Mouse (Mus musculus): Measurements from ENCODE around the gene Noc4l.

Noc4l gene

GRCm38 (mm10) chr5:110609425-110609824 lies 43.8 kb downstream of the Noc4l start:
- DNase-seq (ENCODE audit: low spot score), result no peak

GRCm38 (mm10) chr5:110608941-110609340 lies 44.3 kb downstream of the Noc4l start:
- DNase-seq (ENCODE audit: low spot score), result no peak

- no peak for DNase-seq (ENCODE audit: low spot score)
Observed at GRCm38 (mm10) chr5:110608336-110608735, 44.9 kb downstream of the Noc4l start.

GRCm38 (mm10) chr5:110607767-110608166 lies 45.5 kb downstream of the Noc4l start:
- no peak for DNase-seq (ENCODE audit: low spot score)

GRCm38 (mm10) chr5:110605531-110606221 lies 47.5 kb downstream of the Noc4l start:
- DNase-seq (ENCODE audit: low spot score), result no peak

GRCm38 (mm10) chr5:110604311-110604710 lies 48.9 kb downstream of the Noc4l start:
- no peak for DNase-seq (ENCODE audit: low spot score)

GRCm38 (mm10) chr5:110603016-110603685 lies 50.1 kb downstream of the Noc4l start:
- DNase-seq (ENCODE audit: low spot score), result no peak

All from urinary bladder, postnatal 25 days (tissue).